Mouse (Mus musculus): ENCODE data around the gene Dnajc16. TPM values are rescaled to one million over a fixed set of nuclear protein-coding genes. Genes with fewer than 3 reads are reported as not detected.

The Dnajc16 gene
- total RNA-seq, 1 experiment: 12.1 TPM

DNA sequence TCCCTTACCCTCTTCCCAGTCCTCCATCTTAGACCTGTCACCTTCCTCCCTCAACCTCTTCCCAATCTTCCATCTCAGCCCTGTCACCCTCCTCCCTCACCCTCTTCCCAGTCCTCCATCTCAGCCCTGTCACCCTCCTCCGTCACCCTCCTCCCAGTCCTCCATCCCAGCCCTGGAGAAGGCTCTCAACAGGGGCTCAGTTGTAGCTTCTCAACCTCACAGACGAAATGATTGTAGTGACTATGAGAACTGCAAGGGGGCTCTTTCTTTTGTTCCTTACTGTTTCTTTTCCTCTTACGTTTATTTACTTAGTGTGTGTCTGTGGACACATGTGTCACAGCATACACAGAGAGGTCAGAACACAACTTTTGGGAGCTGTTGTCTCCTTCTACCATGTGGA is 39.9 kb downstream of the Dnajc16 start:
- no peaks in the 10 kb centered on the region for H3K9me3 ChIP-seq (ENCODE audit: control insufficient read depth, insufficient read depth, low read depth, low read length)
- TF ChIP-seq ZNF384 (IDR thresholded peaks at IDR 0.05; ENCODE audit: low read depth, low read length) (no peak), HCFC1 (IDR thresholded peaks at IDR 0.05; ENCODE audit: borderline replicate concordance, insufficient read depth, low read length) (no peak), ZC3H11A (IDR thresholded peaks at IDR 0.05; ENCODE audit: borderline replicate concordance, low read depth, low read length) (no peak), CHD2 (IDR thresholded peaks at IDR 0.05; ENCODE audit: low read depth, low read length) (no peak), MAFK (IDR thresholded peaks at IDR 0.05; ENCODE audit: insufficient read depth, low read depth, low read length) (no peak)
- no peak overlapping the region for H3K4me3 ChIP-seq (ENCODE audit: insufficient read depth in 1 of 2, low read depth in 1 of 2, low read length in 2 of 2, poor library complexity in 1 of 2, severe bottlenecking in 1 of 2)
- no peak overlapping the region for H3K27ac ChIP-seq (ENCODE audit: insufficient read depth, low read depth, low read length, poor library complexity, severe bottlenecking)
- H3K9ac ChIP-seq (ENCODE audit: insufficient read depth, low read depth, low read length, poor library complexity, severe bottlenecking): no peak overlapping the region
- no peaks in the 10 kb centered on the region for H3K36me3 ChIP-seq (ENCODE audit: control insufficient read depth, insufficient read depth, low read length, poor library complexity, severe bottlenecking)
- DNase-seq (ENCODE audit: low read depth, low spot score): no peak
- peaks cover 0 to 6% of the 10 kb centered on the region in 2 experiments; a peak in 1 of 4 replicates for H3K4me1 ChIP-seq (ENCODE audit: control insufficient read depth in 2 of 2, insufficient read depth in 2 of 2, low read length in 2 of 2, poor library complexity in 1 of 2)
- in situ Hi-C loops (cut with MboI; ENCODE audit: low sequenced_read_pairs in 2 of 2, unreplicated experiment in 2 of 2): no loop called here

DNA sequence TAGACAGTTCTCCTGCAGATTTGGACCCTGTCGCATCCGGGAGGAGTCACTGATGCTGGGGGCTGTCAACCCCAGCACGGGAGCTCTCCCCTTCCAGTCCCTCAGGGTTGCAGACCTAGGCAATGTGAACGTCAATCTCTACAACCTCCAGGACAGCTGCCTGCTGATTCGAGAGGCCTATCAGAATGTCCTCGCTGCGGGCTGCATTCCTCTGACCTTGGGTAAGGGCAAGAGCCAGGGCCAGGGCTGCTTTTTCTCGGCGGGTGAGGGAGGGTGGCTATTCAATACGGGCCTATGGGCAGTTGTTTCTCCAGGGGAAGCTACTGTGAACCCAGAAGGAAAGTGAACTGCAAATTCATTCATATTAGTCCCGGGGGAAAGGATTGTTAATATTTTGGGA is 41.2 kb downstream of the Dnajc16 start:
- in situ Hi-C loops (cut with MboI; ENCODE audit: low sequenced_read_pairs in 2 of 2, unreplicated experiment in 2 of 2): no loop called here
- H3K36me3 ChIP-seq (ENCODE audit: control insufficient read depth, insufficient read depth, low read length, poor library complexity, severe bottlenecking): no peaks in the 10 kb centered on the region
- no peak for DNase-seq (ENCODE audit: low read depth, low spot score)
- no peak overlapping the region for H3K9ac ChIP-seq (ENCODE audit: insufficient read depth, low read depth, low read length, poor library complexity, severe bottlenecking)
- TF ChIP-seq ZNF384 (IDR thresholded peaks at IDR 0.05; ENCODE audit: low read depth, low read length) (no peak), HCFC1 (IDR thresholded peaks at IDR 0.05; ENCODE audit: borderline replicate concordance, insufficient read depth, low read length) (no peak), MAFK (IDR thresholded peaks at IDR 0.05; ENCODE audit: insufficient read depth, low read depth, low read length) (no peak), ZC3H11A (IDR thresholded peaks at IDR 0.05; ENCODE audit: borderline replicate concordance, low read depth, low read length) (no peak), CHD2 (IDR thresholded peaks at IDR 0.05; ENCODE audit: low read depth, low read length) (no peak)
- H3K9me3 ChIP-seq (ENCODE audit: control insufficient read depth, insufficient read depth, low read depth, low read length): no peaks in the 10 kb centered on the region
- H3K27ac ChIP-seq (ENCODE audit: insufficient read depth, low read depth, low read length, poor library complexity, severe bottlenecking): no peak overlapping the region
- no peak overlapping the region for H3K4me3 ChIP-seq (ENCODE audit: insufficient read depth in 1 of 2, low read depth in 1 of 2, low read length in 2 of 2, poor library complexity in 1 of 2, severe bottlenecking in 1 of 2)
- H3K4me1 ChIP-seq (ENCODE audit: control insufficient read depth in 2 of 2, insufficient read depth in 2 of 2, low read length in 2 of 2, poor library complexity in 1 of 2): peaks cover 0 to 6% of the 10 kb centered on the region in 2 experiments; a peak in 1 of 4 replicates

DNA sequence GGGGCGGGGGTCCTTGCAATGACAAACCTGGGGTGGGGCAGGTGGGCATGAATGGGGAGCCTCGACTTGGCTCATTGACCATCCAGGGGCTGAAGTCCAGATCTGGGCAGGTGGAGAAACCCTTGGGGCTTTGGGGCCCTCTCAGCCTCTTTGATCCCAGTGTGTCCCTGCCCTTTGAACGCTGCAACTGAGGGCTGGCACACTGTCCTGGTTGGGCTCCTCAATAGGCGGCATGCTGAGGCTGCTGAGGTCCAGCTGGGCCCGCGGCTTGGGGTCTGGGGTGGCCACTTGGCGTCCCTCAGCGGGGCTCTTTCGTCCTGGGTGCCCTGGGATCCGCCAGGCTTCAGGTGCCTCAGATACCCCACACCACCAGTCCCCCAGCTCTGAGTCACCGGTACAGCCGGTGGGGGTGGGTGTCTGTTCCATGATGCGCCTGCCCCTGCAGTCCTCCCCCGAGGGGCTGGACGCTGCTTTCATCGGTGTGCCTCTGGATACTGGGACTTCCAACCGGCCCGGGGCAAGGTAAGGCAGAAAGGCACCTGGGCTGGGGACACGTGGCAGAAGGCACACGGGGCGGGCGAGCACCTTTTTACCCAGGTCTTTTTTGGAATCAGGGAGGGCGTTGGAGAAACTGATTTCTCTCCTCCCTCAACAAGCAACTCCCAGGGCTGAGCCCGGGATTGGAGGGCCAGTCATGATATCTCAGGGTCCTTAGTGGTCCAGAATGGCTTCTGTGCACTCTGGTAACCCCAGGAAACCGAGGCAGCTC is 44.0 kb downstream of the Dnajc16 start, which contains the start of gene Agmat:
Gene Agmat (plus strand): TSS at position 95 of the 769 bp plus-strand sequence.
- DNase-seq (ENCODE audit: low read depth, low spot score): no peak
- in situ Hi-C loops (cut with MboI; ENCODE audit: low sequenced_read_pairs in 2 of 2, unreplicated experiment in 2 of 2): no loop called here

DNA sequence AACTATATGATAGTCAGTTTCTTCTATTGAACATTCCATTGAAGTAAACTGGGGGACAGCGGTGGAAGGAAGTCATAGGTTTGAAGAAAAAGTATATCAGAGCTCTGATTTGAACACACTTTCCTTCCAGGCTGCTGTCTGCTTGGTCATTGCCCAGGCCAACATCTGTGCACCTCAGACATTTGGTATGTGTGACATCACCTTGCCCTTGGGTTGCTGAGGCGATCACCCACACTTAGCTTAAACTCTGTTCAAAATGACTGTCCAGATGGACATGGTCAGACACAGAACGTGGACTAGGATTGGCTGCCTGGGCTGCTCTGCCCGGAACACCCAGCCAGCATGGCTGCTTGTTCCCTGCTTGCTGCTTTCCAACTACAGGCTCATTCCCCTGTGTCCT is 48.4 kb downstream of the Dnajc16 start:
- H3K4me3 ChIP-seq (ENCODE audit: insufficient read depth in 1 of 2, low read depth in 1 of 2, low read length in 2 of 2, poor library complexity in 1 of 2, severe bottlenecking in 1 of 2): no peak overlapping the region
- no peak overlapping the region for H3K27ac ChIP-seq (ENCODE audit: insufficient read depth, low read depth, low read length, poor library complexity, severe bottlenecking)
- no peak overlapping the region for H3K9ac ChIP-seq (ENCODE audit: insufficient read depth, low read depth, low read length, poor library complexity, severe bottlenecking)
- peaks cover 0 to 7% of the 10 kb centered on the region in 2 experiments; a peak in 1 of 4 replicates for H3K4me1 ChIP-seq (ENCODE audit: control insufficient read depth in 2 of 2, insufficient read depth in 2 of 2, low read length in 2 of 2, poor library complexity in 1 of 2)
- TF ChIP-seq HCFC1 (IDR thresholded peaks at IDR 0.05; ENCODE audit: borderline replicate concordance, insufficient read depth, low read length) (no peak), ZNF384 (IDR thresholded peaks at IDR 0.05; ENCODE audit: low read depth, low read length) (no peak), CHD2 (IDR thresholded peaks at IDR 0.05; ENCODE audit: low read depth, low read length) (no peak), ZC3H11A (IDR thresholded peaks at IDR 0.05; ENCODE audit: borderline replicate concordance, low read depth, low read length) (no peak), MAFK (IDR thresholded peaks at IDR 0.05; ENCODE audit: insufficient read depth, low read depth, low read length) (no peak)
- in situ Hi-C loops (cut with MboI; ENCODE audit: low sequenced_read_pairs in 2 of 2, unreplicated experiment in 2 of 2): no loop called here
- H3K36me3 ChIP-seq (ENCODE audit: control insufficient read depth, insufficient read depth, low read length, poor library complexity, severe bottlenecking): no peaks in the 10 kb centered on the region
- no peak for DNase-seq (ENCODE audit: low read depth, low spot score)
- no peaks in the 10 kb centered on the region for H3K9me3 ChIP-seq (ENCODE audit: control insufficient read depth, insufficient read depth, low read depth, low read length)

More for the DNA sequence above, 44.0 kb downstream of the Dnajc16 start, which contains the start of gene Agmat:
- H3K9me3 ChIP-seq (ENCODE audit: control insufficient read depth, insufficient read depth, low read depth, low read length): no peaks in the 10 kb centered on the region
- H3K4me1 ChIP-seq (ENCODE audit: control insufficient read depth in 2 of 2, insufficient read depth in 2 of 2, low read length in 2 of 2, poor library complexity in 1 of 2): peaks cover 0 to 8% of the 10 kb centered on the region in 2 experiments; a peak in 1 of 4 replicates
- no peaks in the 10 kb centered on the region for H3K36me3 ChIP-seq (ENCODE audit: control insufficient read depth, insufficient read depth, low read length, poor library complexity, severe bottlenecking)
- peak within 1 kb of the TSS; percentile 42 to 51 for H3K4me3 ChIP-seq (ENCODE audit: insufficient read depth in 1 of 2, low read depth in 1 of 2, low read length in 2 of 2, poor library complexity in 1 of 2, severe bottlenecking in 1 of 2)
- no peak within 1 kb of the TSS for H3K27ac ChIP-seq (ENCODE audit: insufficient read depth, low read depth, low read length, poor library complexity, severe bottlenecking)
- TF ChIP-seq HCFC1 (IDR thresholded peaks at IDR 0.05; ENCODE audit: borderline replicate concordance, insufficient read depth, low read length) (no peak), CHD2 (IDR thresholded peaks at IDR 0.05; ENCODE audit: low read depth, low read length) (no peak), MAFK (IDR thresholded peaks at IDR 0.05; ENCODE audit: insufficient read depth, low read depth, low read length) (no peak), ZC3H11A (IDR thresholded peaks at IDR 0.05; ENCODE audit: borderline replicate concordance, low read depth, low read length) (no peak), ZNF384 (IDR thresholded peaks at IDR 0.05; ENCODE audit: low read depth, low read length) (no peak)
- H3K9ac ChIP-seq (ENCODE audit: insufficient read depth, low read depth, low read length, poor library complexity, severe bottlenecking): peak within 1 kb of the TSS; percentile 54

Data from ES-E14 (cell line).